Mouse (Mus musculus) intestine, postnatal 0 days (tissue): ENCODE measurements around the gene Krtcap2. TPM values are rescaled to one million over a fixed set of nuclear protein-coding genes. Genes with fewer than 3 reads are reported as not detected.

Source experiments
- ATAC-seq: fragments of 200-750 bp; cut with Nextera tagmentation; 2 replicates; pipeline ENCODE4 v1.8.0; 2017; ENCODE audit warnings: mild to moderate bottlenecking, moderate TSS enrichment, moderate library complexity
- H3K27ac ChIP-seq: fragments of 300-500 bp; sonication (generic); 2 replicates; pipeline ENCODE4 v1.5.1; 2014; ENCODE audit warnings: mild to moderate bottlenecking, low read depth, low read length, moderate library complexity
- H3K27me3 ChIP-seq: fragments of 300-500 bp; sonication (generic); replicated peaks from 2 replicates; pipeline ENCODE4 v1.6.1; 2014; ENCODE audit warnings: low read length, mixed read lengths; ENCODE audit not compliant: control insufficient read depth, insufficient read depth
- H3K36me3 ChIP-seq: fragments of 300-500 bp; sonication (generic); 2 replicates; pipeline ENCODE4 v1.6.1; 2014; ENCODE audit warnings: mild to moderate bottlenecking, moderate library complexity; ENCODE audit not compliant: control insufficient read depth, insufficient read depth
- H3K4me1 ChIP-seq: fragments of 300-500 bp; sonication (generic); replicated peaks from 2 replicates; pipeline ENCODE4 v1.6.1; 2014; ENCODE audit warnings: antibody characterized with exemption, low read length, mixed read lengths; ENCODE audit not compliant: control insufficient read depth, insufficient read depth
- H3K4me2 ChIP-seq: fragments of 300-500 bp; sonication (generic); replicated peaks from 2 replicates; pipeline ENCODE4 v1.6.1; 2014; ENCODE audit warnings: low read depth, mild to moderate bottlenecking, moderate library complexity
- H3K4me3 ChIP-seq: fragments of 300-500 bp; sonication (generic); 2 replicates; pipeline ENCODE4 v1.5.1; 2014; ENCODE audit warnings: low read depth, low read length
- H3K9ac ChIP-seq: fragments of 300-500 bp; sonication (generic); 2 replicates; pipeline ENCODE4 v1.6.1; 2014; ENCODE audit warnings: mild to moderate bottlenecking, low read depth, low read length
- H3K9me3 ChIP-seq: fragments of 300-500 bp; sonication (generic); 2 replicates; pipeline ENCODE4 v1.6.1; 2016; ENCODE audit warnings: mixed run types; ENCODE audit not compliant: control insufficient read depth
- CTCF ChIP-seq: sonication (generic); IDR thresholded peaks from 2 replicates; pipeline ENCODE4 v1.5.1; 2016; ENCODE audit warnings: low read depth, mild to moderate bottlenecking, control low read depth, antibody characterized with exemption, moderate library complexity
- WGBS: fragments of 180-500 bp; shearing (Covaris S2); extraction: QIAGEN DNeasy Blood & Tissue Kit; methylation state at CpG from one replicate; pipeline ENCODE4 v1.1.7; 2014; 5-methylcytosine and 5-hydroxymethylcytosine counted together
- polyA plus RNA-seq: library from polyadenylated mRNA; unstranded; fragments of >200 nt; fragmentation: Nextera tagmentation; extraction: Ambion mirVana; gene quantifications from 2 replicates; pipeline ENCODE4 v1.2.1, GENCODE M21; 2015

Krtcap2 gene
- polyA plus RNA-seq, 1 experiment from 2014 or later = 281 TPM

GRCm38 (mm10) chr3:89260211-89260610 is 14.4 kb downstream of the Krtcap2 start:
- Histone ChIP-seq H3K4me2 (no peak overlapping the region), H3K9ac (no peak overlapping the region), H3K27ac (no peak overlapping the region), H3K27me3 (no peaks in the 10 kb centered on the region), H3K4me1 (no peaks in the 10 kb centered on the region), H3K36me3 (no peaks in the 10 kb centered on the region), H3K4me3 (no peak overlapping the region), H3K9me3 (no peaks in the 10 kb centered on the region)
- WGBS = 60% methylated on average over 3 of the region's 3 CpGs
- ATAC-seq = no peak
- TF ChIP-seq CTCF = no peak

DNA sequence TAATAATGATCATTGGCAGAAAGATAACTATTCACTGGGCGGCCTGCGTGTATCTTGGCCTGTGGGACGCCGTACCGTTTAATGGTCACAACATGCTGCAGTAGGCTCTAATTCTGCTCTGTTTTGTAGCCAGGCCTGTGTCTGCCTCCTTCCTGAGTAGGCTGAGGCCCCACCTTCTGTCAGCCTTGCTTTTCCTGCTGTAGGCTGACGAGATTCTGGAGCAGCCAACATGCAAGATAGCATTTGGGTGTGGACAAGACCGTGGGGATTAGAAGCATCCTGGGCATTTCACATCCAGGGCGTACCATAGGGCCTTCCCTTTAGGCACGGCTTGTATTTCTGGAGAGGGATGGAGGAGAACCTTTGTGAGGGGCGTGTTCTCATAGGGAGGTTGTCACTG is 16.7 kb downstream of the Krtcap2 start:
- Histone ChIP-seq H3K27ac (peak overlapping the region; percentile 28; the same call in 1 of the 2 replicates), H3K4me3 (no peak overlapping the region), H3K9ac (no peak overlapping the region), H3K4me2 (no peak overlapping the region), H3K27me3 (no peaks in the 10 kb centered on the region), H3K9me3 (no peaks in the 10 kb centered on the region), H3K4me1 (no peaks in the 10 kb centered on the region), H3K36me3 (no peaks in the 10 kb centered on the region)
- 61% methylated on average over 10 of the region's 10 CpGs for WGBS
- TF ChIP-seq CTCF = no peak
- no peak for ATAC-seq

- Histone ChIP-seq H3K4me3 (peak overlapping the region; percentile 78), H3K36me3 (peaks cover 7% of the 10 kb centered on the region; the same call in 1 of the 2 replicates), H3K4me2 (peak overlapping the region; percentile 98), H3K9ac (peak overlapping the region; percentile 85), H3K9me3 (no peaks in the 10 kb centered on the region), H3K27me3 (no peaks in the 10 kb centered on the region), H3K27ac (peak overlapping the region; percentile 54), H3K4me1 (peaks cover 11% of the 10 kb centered on the region; the same call in 1 of the 2 replicates)
- no peak for TF ChIP-seq CTCF
- under 1% methylated on average over 20 of the region's 20 CpGs for WGBS
- peak; percentile 78 for ATAC-seq
Observed at GRCm38 (mm10) chr3:89266439-89266893, 20.7 kb downstream of the Krtcap2 start.

DNA sequence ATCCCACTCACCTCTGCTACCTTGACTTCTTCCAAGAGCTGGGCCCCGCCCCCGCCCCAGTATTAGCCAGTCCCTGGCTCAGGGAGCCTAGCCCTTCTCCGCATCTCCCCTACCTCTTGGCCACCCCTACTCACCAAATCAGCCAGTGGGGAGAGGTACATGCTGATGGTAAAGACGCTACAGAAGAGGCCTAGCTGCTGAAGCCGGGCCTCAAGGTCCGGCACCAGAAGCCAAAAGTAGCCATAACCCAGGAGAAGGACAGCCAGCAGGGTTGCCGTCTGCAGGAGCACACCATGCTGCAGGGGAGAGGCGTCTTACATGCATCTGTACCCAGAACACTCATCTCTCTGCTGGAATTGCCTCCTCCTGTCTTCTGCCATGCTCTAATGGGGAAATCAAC is 23.1 kb downstream of the Krtcap2 start:
- Histone ChIP-seq H3K36me3 (peaks cover 27% of the 10 kb centered on the region), H3K4me2 (0 out of 2 replicates have a peak overlapping the region, but pooled peaks have one; percentile 73), H3K27me3 (no peaks in the 10 kb centered on the region), H3K4me3 (no peak overlapping the region), H3K9me3 (no peaks in the 10 kb centered on the region), H3K4me1 (peaks cover 11% of the 10 kb centered on the region; the same call in 1 of the 2 replicates), H3K9ac (no peak overlapping the region), H3K27ac (no peak overlapping the region)
- WGBS = 71% methylated on average over 8 of the region's 8 CpGs
- TF ChIP-seq CTCF = no peak
- no peak for ATAC-seq

DNA sequence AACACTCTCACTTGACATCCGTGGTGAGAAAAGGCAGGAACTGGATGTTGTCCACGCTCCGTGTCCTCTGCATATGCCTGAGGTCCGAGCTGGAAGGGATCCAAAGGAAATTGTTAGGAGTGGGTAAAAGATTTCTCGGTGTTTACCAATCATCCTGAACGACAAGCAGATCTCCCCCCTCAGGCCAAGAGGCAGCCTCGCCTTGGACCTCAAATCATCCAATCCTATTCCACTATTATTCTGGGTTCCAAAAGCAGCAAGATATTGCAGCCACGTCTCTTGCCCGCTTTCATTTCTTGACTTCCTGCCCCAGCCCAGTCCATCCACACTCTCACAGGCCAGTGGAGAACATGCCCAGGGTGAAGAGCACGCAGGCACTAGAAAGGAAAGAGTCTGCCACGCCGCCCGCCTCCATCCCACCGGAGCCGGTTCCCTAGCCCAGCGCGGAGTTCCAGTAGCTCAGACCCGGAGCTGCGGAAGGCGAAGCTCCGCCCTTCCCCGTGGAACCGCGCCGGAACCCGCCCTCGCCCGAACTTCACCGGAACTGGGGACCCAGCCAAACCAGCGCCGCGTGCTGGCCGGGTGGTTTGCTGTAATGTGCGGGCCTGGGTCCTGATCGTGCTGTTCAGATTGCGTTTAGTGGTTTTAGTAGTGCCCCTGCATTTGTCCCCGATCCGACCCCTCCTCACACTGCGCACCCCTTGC is 24.4 kb downstream of the Krtcap2 start, which contains the start of gene Slc50a1:
Gene Slc50a1 (minus strand): TSS at position 520 of the 705 bp plus-strand sequence.
- WGBS = 2% methylated on average over 39 of the region's 39 CpGs
- ATAC-seq = peak; percentile 45
- TF ChIP-seq CTCF = peak; percentile 72
- H3K4me2 ChIP-seq = peak within 1 kb of the TSS; percentile 73
- H3K4me3 ChIP-seq = peak within 1 kb of the TSS; percentile 63
- peak within 1 kb of the TSS; percentile 65 for H3K9ac ChIP-seq
- peaks cover 11% of the 10 kb centered on the region; the same call in 1 of the 2 replicates for H3K4me1 ChIP-seq
- no peaks in the 10 kb centered on the region for H3K27me3 ChIP-seq
- peak within 1 kb of the TSS; percentile 76 for H3K27ac ChIP-seq
- no peaks in the 10 kb centered on the region for H3K9me3 ChIP-seq
- H3K36me3 ChIP-seq = peaks cover 34% of the 10 kb centered on the region

GRCm38 (mm10) chr3:89270891-89271290 is 25.1 kb downstream of the Krtcap2 start:
- TF ChIP-seq CTCF = no peak
- Histone ChIP-seq H3K4me2 (peak overlapping the region; percentile 73), H3K27ac (no peak overlapping the region), H3K9me3 (no peaks in the 10 kb centered on the region), H3K9ac (no peak overlapping the region; the same call in 1 of the 2 replicates), H3K27me3 (no peaks in the 10 kb centered on the region), H3K4me1 (peaks cover 11% of the 10 kb centered on the region; the same call in 1 of the 2 replicates), H3K36me3 (peaks cover 41% of the 10 kb centered on the region), H3K4me3 (peak overlapping the region; percentile 63; the same call in 1 of the 2 replicates)
- no peak for ATAC-seq
- 67% methylated on average over 6 of the region's 6 CpGs for WGBS
